Mouse (Mus musculus): ENCODE results near the gene Magel2. TPM values are rescaled to one million over a fixed set of nuclear protein-coding genes. Genes with fewer than 3 reads are reported as not detected.

Gene Magel2
- polyA plus RNA-seq (2015; fragmentation: Nextera tagmentation; extraction: Ambion mirVana) = 5.1 and 14.1 TPM in 2 replicates

- Histone ChIP-seq H3K9me3 (ENCODE audit: control insufficient read depth, low read length) (peaks cover 3% of the 10 kb centered on the region; the same call in 1 of the 2 replicates), H3K4me3 (replicated peaks; ENCODE audit: low read length) (peak within 1 kb of the TSS; percentile 55), H3K27ac (ENCODE audit: low read length) (peak within 1 kb of the TSS; percentile 67), H3K4me1 (replicated peaks; ENCODE audit: control insufficient read depth, insufficient read depth, low read length) (0 out of 2 replicates have a peak, but pooled peaks cover 2% of the 10 kb centered on the region), H3K4me2 (ENCODE audit: low read length) (peak within 1 kb of the TSS; percentile 59), H3K9ac (replicated peaks; ENCODE audit: low read depth, low read length) (peak within 1 kb of the TSS; percentile 63), H3K36me3 (ENCODE audit: control insufficient read depth, insufficient read depth) (no peaks in the 10 kb centered on the region), H3K27me3 (replicated peaks; ENCODE audit: control insufficient read depth, insufficient read depth, low read length) (no peaks in the 10 kb centered on the region)
- ATAC-seq = peak; percentile 96
- WGBS = 25% methylated on average over 31 of the region's 31 CpGs
Measured at GRCm38 (mm10) chr7:62376510-62377304, at the start of gene Magel2. Gene Magel2 (plus strand): TSS chr7:62377010.

- H3K9ac ChIP-seq (replicated peaks; ENCODE audit: low read depth, low read length) = no peak overlapping the region
- WGBS = 54% methylated on average over 1 of the region's 1 CpGs
- H3K36me3 ChIP-seq (ENCODE audit: control insufficient read depth, insufficient read depth) = no peaks in the 10 kb centered on the region
- H3K27me3 ChIP-seq (replicated peaks; ENCODE audit: control insufficient read depth, insufficient read depth, low read length) = no peaks in the 10 kb centered on the region
- no peak overlapping the region for H3K4me2 ChIP-seq (ENCODE audit: low read length)
- H3K4me3 ChIP-seq (replicated peaks; ENCODE audit: low read length) = no peak overlapping the region
- 0 out of 2 replicates have a peak, but pooled peaks cover 2% of the 10 kb centered on the region for H3K4me1 ChIP-seq (replicated peaks; ENCODE audit: control insufficient read depth, insufficient read depth, low read length)
- H3K27ac ChIP-seq (ENCODE audit: low read length) = no peak overlapping the region
- H3K9me3 ChIP-seq (ENCODE audit: control insufficient read depth, low read length) = no peaks in the 10 kb centered on the region
- no peak for ATAC-seq
Measured at GRCm38 (mm10) chr7:62345411-62345810, 31.4 kb upstream of the Magel2 start.

GRCm38 (mm10) chr7:62346269-62346668 lies 30.5 kb upstream of the Magel2 start, which contains the start of gene Ndn:
Gene Ndn (plus strand): TSS chr7:62346569.
- Histone ChIP-seq H3K4me3 (replicated peaks; ENCODE audit: low read length) (no peak within 1 kb of the TSS), H3K9me3 (ENCODE audit: control insufficient read depth, low read length) (0 out of 2 replicates have a peak, but pooled peaks cover 2% of the 10 kb centered on the region), H3K4me2 (ENCODE audit: low read length) (no peak within 1 kb of the TSS), H3K9ac (replicated peaks; ENCODE audit: low read depth, low read length) (no peak within 1 kb of the TSS), H3K36me3 (ENCODE audit: control insufficient read depth, insufficient read depth) (no peaks in the 10 kb centered on the region), H3K27me3 (replicated peaks; ENCODE audit: control insufficient read depth, insufficient read depth, low read length) (no peaks in the 10 kb centered on the region), H3K27ac (ENCODE audit: low read length) (no peak within 1 kb of the TSS), H3K4me1 (replicated peaks; ENCODE audit: control insufficient read depth, insufficient read depth, low read length) (peaks cover 2% of the 10 kb centered on the region)
- WGBS = 68% methylated on average over 1 of the region's 1 CpGs
- no peak for ATAC-seq

- peak; percentile 98 for ATAC-seq
- Histone ChIP-seq H3K4me2 (ENCODE audit: low read length) (peak overlapping the region; percentile 56), H3K4me1 (replicated peaks; ENCODE audit: control insufficient read depth, insufficient read depth, low read length) (peaks cover 2% of the 10 kb centered on the region), H3K9ac (replicated peaks; ENCODE audit: low read depth, low read length) (peak overlapping the region; percentile 66), H3K27me3 (replicated peaks; ENCODE audit: control insufficient read depth, insufficient read depth, low read length) (no peaks in the 10 kb centered on the region), H3K36me3 (ENCODE audit: control insufficient read depth, insufficient read depth) (no peaks in the 10 kb centered on the region), H3K27ac (ENCODE audit: low read length) (peak overlapping the region; percentile 63; the same call in 1 of the 2 replicates), H3K4me3 (replicated peaks; ENCODE audit: low read length) (peak overlapping the region; percentile 66), H3K9me3 (ENCODE audit: control insufficient read depth, low read length) (0 out of 2 replicates have a peak, but pooled peaks cover 2% of the 10 kb centered on the region)
- WGBS = 22% methylated on average over 41 of the region's 42 CpGs
Measured at GRCm38 (mm10) chr7:62348106-62348803, 28.6 kb upstream of the Magel2 start.

- Histone ChIP-seq H3K9ac (replicated peaks; ENCODE audit: low read depth, low read length) (peak overlapping the region; percentile 66), H3K4me2 (ENCODE audit: low read length) (peak overlapping the region; percentile 56), H3K27me3 (replicated peaks; ENCODE audit: control insufficient read depth, insufficient read depth, low read length) (no peaks in the 10 kb centered on the region), H3K4me1 (replicated peaks; ENCODE audit: control insufficient read depth, insufficient read depth, low read length) (peaks cover 2% of the 10 kb centered on the region), H3K27ac (ENCODE audit: low read length) (no peak overlapping the region; the same call in 1 of the 2 replicates), H3K36me3 (ENCODE audit: control insufficient read depth, insufficient read depth) (no peaks in the 10 kb centered on the region), H3K4me3 (replicated peaks; ENCODE audit: low read length) (peak overlapping the region; percentile 66), H3K9me3 (ENCODE audit: control insufficient read depth, low read length) (0 out of 2 replicates have a peak, but pooled peaks cover 2% of the 10 kb centered on the region)
- 28% methylated on average over 17 of the region's 17 CpGs for WGBS
- peak; percentile 29 for ATAC-seq
Measured at GRCm38 (mm10) chr7:62348804-62349190, 28.0 kb upstream of the Magel2 start.

GRCm38 (mm10) chr7:62351266-62351665 lies 25.5 kb upstream of the Magel2 start:
- H3K9me3 ChIP-seq (ENCODE audit: control insufficient read depth, low read length) = 0 out of 2 replicates have a peak, but pooled peaks cover 2% of the 10 kb centered on the region
- 0 out of 2 replicates have a peak, but pooled peaks have one; percentile 29 for ATAC-seq
- no peak overlapping the region for H3K9ac ChIP-seq (replicated peaks; ENCODE audit: low read depth, low read length)
- 40% methylated on average over 8 of the region's 8 CpGs for WGBS
- no peaks in the 10 kb centered on the region for H3K27me3 ChIP-seq (replicated peaks; ENCODE audit: control insufficient read depth, insufficient read depth, low read length)
- H3K36me3 ChIP-seq (ENCODE audit: control insufficient read depth, insufficient read depth) = no peaks in the 10 kb centered on the region
- peaks cover 2% of the 10 kb centered on the region for H3K4me1 ChIP-seq (replicated peaks; ENCODE audit: control insufficient read depth, insufficient read depth, low read length)
- no peak overlapping the region for H3K27ac ChIP-seq (ENCODE audit: low read length)
- H3K4me3 ChIP-seq (replicated peaks; ENCODE audit: low read length) = no peak overlapping the region
- H3K4me2 ChIP-seq (ENCODE audit: low read length) = no peak overlapping the region; the same call in 1 of the 2 replicates

- H3K4me2 ChIP-seq (ENCODE audit: low read length) = peak overlapping the region; percentile 23
- H3K9me3 ChIP-seq (ENCODE audit: control insufficient read depth, low read length) = no peaks in the 10 kb centered on the region
- no peak overlapping the region; the same call in 1 of the 2 replicates for H3K9ac ChIP-seq (replicated peaks; ENCODE audit: low read depth, low read length)
- ATAC-seq = peak; percentile 59; the same call in 1 of the 2 replicates
- H3K36me3 ChIP-seq (ENCODE audit: control insufficient read depth, insufficient read depth) = no peaks in the 10 kb centered on the region
- H3K27me3 ChIP-seq (replicated peaks; ENCODE audit: control insufficient read depth, insufficient read depth, low read length) = no peaks in the 10 kb centered on the region
- no peaks in the 10 kb centered on the region for H3K4me1 ChIP-seq (replicated peaks; ENCODE audit: control insufficient read depth, insufficient read depth, low read length)
- no peak overlapping the region for H3K4me3 ChIP-seq (replicated peaks; ENCODE audit: low read length)
- WGBS = 55% methylated on average over 7 of the region's 7 CpGs
- H3K27ac ChIP-seq (ENCODE audit: low read length) = peak overlapping the region; percentile 41
Measured at GRCm38 (mm10) chr7:62365039-62365636, 11.7 kb upstream of the Magel2 start.

GRCm38 (mm10) chr7:62366730-62367129 lies 10.1 kb upstream of the Magel2 start:
- H3K36me3 ChIP-seq (ENCODE audit: control insufficient read depth, insufficient read depth) = no peaks in the 10 kb centered on the region
- WGBS = 67% methylated on average over 8 of the region's 8 CpGs
- no peak overlapping the region for H3K27ac ChIP-seq (ENCODE audit: low read length)
- no peaks in the 10 kb centered on the region for H3K4me1 ChIP-seq (replicated peaks; ENCODE audit: control insufficient read depth, insufficient read depth, low read length)
- H3K4me3 ChIP-seq (replicated peaks; ENCODE audit: low read length) = no peak overlapping the region
- no peak overlapping the region for H3K9ac ChIP-seq (replicated peaks; ENCODE audit: low read depth, low read length)
- no peaks in the 10 kb centered on the region for H3K9me3 ChIP-seq (ENCODE audit: control insufficient read depth, low read length)
- no peak for ATAC-seq
- no peaks in the 10 kb centered on the region for H3K27me3 ChIP-seq (replicated peaks; ENCODE audit: control insufficient read depth, insufficient read depth, low read length)
- H3K4me2 ChIP-seq (ENCODE audit: low read length) = no peak overlapping the region
